In the genomic region with DNA sequence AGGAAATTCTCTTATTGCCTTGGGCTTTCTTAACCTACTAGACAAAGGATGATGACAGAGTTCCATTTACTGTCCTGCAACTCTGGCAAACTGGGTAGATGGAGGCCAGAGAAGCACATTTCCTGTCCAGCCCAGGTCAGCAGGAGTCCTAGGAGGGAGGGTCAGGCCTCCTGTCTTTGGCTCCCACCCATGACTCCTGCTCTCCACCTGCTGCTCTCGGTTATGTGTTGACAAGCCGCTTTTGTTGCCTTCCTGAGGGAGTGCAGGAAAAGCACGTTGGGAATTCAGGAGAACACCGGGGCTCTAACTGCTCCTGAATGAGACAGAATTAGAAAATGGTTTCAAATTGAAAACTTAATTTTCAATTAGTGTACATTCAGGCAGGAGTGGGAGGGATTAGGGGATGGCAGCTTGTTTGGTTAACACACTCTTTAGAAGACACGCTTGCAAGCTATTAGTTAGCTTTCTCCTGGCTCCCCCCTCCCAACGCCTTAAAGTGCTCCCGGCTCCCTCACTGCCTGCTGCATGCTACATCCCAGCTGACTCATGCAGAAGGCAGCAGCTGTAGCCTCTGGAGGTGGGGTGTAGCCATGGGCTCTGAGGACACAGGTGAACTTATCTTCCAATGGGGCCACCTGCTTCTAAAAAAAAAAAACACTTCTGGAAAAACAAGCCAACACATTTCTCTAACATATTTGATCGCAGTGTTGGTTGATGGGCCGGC, we compare ENCODE assay signal across 19 mouse cellular contexts. TPM values are rescaled to one million over a fixed set of nuclear protein-coding genes. Genes with fewer than 3 reads are reported as not detected.
DNase-seq lines count a peak whose midpoint lies in the region; ATAC-seq lines count a peak whose summit lies in the region.
"Had no signal": no experiment of that assay in that cellular context is flagged by ENCODE, and none has a peak within 500 bp of the region (broad histone marks: within the 10 kb centered on the region; RNA-seq: fewer than 3 reads in every experiment).

No protein-coding gene starts in this region.

- no peaks in the 10 kb centered on the region for H3K9me3 ChIP-seq in heart, embryonic 10.5 days
- H3K9me3 ChIP-seq in midbrain, embryonic 12.5 days: no peaks in the 10 kb centered on the region
- no peaks in the 10 kb centered on the region for H3K9me3 ChIP-seq in midbrain, embryonic 14.5 days (ENCODE audit: control insufficient read depth, low read length)
- H3K9me3 ChIP-seq: midbrain, embryonic 13.5 days; neural tube, embryonic 15.5 days had no signal

- intact Hi-C loops in heart, postnatal 10 days (cut with DNase I): no loop called here

- WGBS in heart, embryonic 10.5 days: 58% methylated on average over 9 of the region's 9 CpGs
- WGBS in midbrain, embryonic 12.5 days: 58% methylated on average over 9 of the region's 9 CpGs
- 63% methylated on average over 9 of the region's 9 CpGs for WGBS in midbrain, embryonic 14.5 days

- no peaks in the 10 kb centered on the region for H3K36me3 ChIP-seq in heart, embryonic 10.5 days
- H3K36me3 ChIP-seq in midbrain, embryonic 12.5 days: no peaks in the 10 kb centered on the region
- H3K36me3 ChIP-seq in midbrain, embryonic 14.5 days (ENCODE audit: control insufficient read depth, insufficient read depth, low read length): no peaks in the 10 kb centered on the region
- H3K36me3 ChIP-seq: midbrain, embryonic 13.5 days; neural tube, embryonic 15.5 days had no signal

- ATAC-seq in midbrain, embryonic 12.5 days (ENCODE audit: low FRiP score, low read depth): 0 out of 2 replicates have a peak, but pooled peaks have one; percentile 33
- no peak for ATAC-seq in midbrain, embryonic 14.5 days (ENCODE audit: low FRiP score, low TSS enrichment)
- ATAC-seq: inflammation-experienced regulatory T-cells, adult 6 months; midbrain, embryonic 13.5 days had no signal

- no peak overlapping the region for H3K27ac ChIP-seq in heart, embryonic 10.5 days
- no peak overlapping the region for H3K27ac ChIP-seq in midbrain, embryonic 12.5 days (replicated peaks)
- H3K27ac ChIP-seq in midbrain, embryonic 14.5 days (replicated peaks; ENCODE audit: low read depth, low read length): no peak overlapping the region
- H3K27ac ChIP-seq: midbrain, embryonic 13.5 days; neural tube, embryonic 15.5 days had no signal

- H3K4me3 ChIP-seq in heart, embryonic 10.5 days: no peak overlapping the region
- H3K4me3 ChIP-seq in midbrain, embryonic 12.5 days: no peak overlapping the region
- H3K4me3 ChIP-seq in midbrain, embryonic 14.5 days (replicated peaks; ENCODE audit: low read depth, low read length): no peak overlapping the region
- H3K4me3 ChIP-seq: midbrain, embryonic 13.5 days; myocyte; neural tube, embryonic 15.5 days had no signal

- no peaks in the 10 kb centered on the region for H3K27me3 ChIP-seq in heart, embryonic 10.5 days (ENCODE audit: insufficient read depth, poor library complexity, severe bottlenecking)
- H3K27me3 ChIP-seq in midbrain, embryonic 12.5 days: no peaks in the 10 kb centered on the region
- H3K27me3 ChIP-seq in midbrain, embryonic 14.5 days (ENCODE audit: control insufficient read depth, insufficient read depth, low read length): no peaks in the 10 kb centered on the region
- H3K27me3 ChIP-seq: midbrain, embryonic 13.5 days; neural tube, embryonic 15.5 days had no signal

- no peak overlapping the region for H3K4me2 ChIP-seq in midbrain, embryonic 12.5 days (replicated peaks)
- H3K4me2 ChIP-seq in midbrain, embryonic 14.5 days (ENCODE audit: low read length): no peak overlapping the region
- H3K4me2 ChIP-seq: liver, embryonic 11.5 days; lung, embryonic 14.5 days; midbrain, embryonic 13.5 days; neural tube, embryonic 15.5 days had no signal

- H3K4me1 ChIP-seq in heart, embryonic 10.5 days: peaks cover 3% of the 10 kb centered on the region; the same call in 1 of the 2 replicates
- H3K4me1 ChIP-seq in midbrain, embryonic 12.5 days: no peaks in the 10 kb centered on the region; the same call in 1 of the 2 replicates
- H3K4me1 ChIP-seq in midbrain, embryonic 14.5 days (ENCODE audit: control insufficient read depth, insufficient read depth, low read length): no peaks in the 10 kb centered on the region
- H3K4me1 ChIP-seq: midbrain, embryonic 13.5 days; neural tube, embryonic 15.5 days had no signal

- DNase-seq in heart, embryonic 10.5 days (ENCODE audit: low spot score): peak; percentile 61
- no peak for DNase-seq in heart, postnatal 10 days
- no peak for DNase-seq in midbrain, embryonic 14.5 days
- peak; percentile 87 for DNase-seq in cerebellum, adult 9-10 months
- DNase-seq in layer of hippocampus, postnatal 25 days (ENCODE audit: extremely low spot score in 1 of 2, low spot score in 1 of 2): no peak
- no peak for DNase-seq in frontal cortex, postnatal 25 days (ENCODE audit: low spot score in 2 of 2)
- DNase-seq: heart, postnatal 14 days; kidney, adult 8-10 months; kidney, postnatal 36 days; layer of hippocampus, postnatal 36 days; lung, embryonic 14.5 days; lung, postnatal 4 days; thymus, postnatal 25 days had no signal

- H3K9ac ChIP-seq in midbrain, embryonic 12.5 days (replicated peaks): no peak overlapping the region
- H3K9ac ChIP-seq in midbrain, embryonic 14.5 days (replicated peaks; ENCODE audit: low read length): no peak overlapping the region
- H3K9ac ChIP-seq: lung, embryonic 14.5 days; midbrain, embryonic 13.5 days; neural tube, embryonic 15.5 days had no signal

RNA-seq across cellular contexts. Expression of a gene that starts 40.5 kb away (rescaled TPM):
- 109 and 133 TPM in 2 replicates for polyA plus RNA-seq in heart, embryonic 10.5 days (2016; fragmentation: Nextera tagmentation; extraction: Ambion mirVana)
- 10 to 100 TPM; 50.5 to 51.9 TPM for total RNA-seq in heart, postnatal 10 days (2021)
- 188 and 201 TPM in 2 replicates for polyA plus RNA-seq in midbrain, embryonic 12.5 days (2016; fragmentation: Nextera tagmentation; extraction: Ambion mirVana)
- 92.6 and 145 TPM in 2 replicates for polyA plus RNA-seq in midbrain, embryonic 14.5 days (2014; fragmentation: Nextera tagmentation; extraction: Ambion mirVana)
- 10 to 100 TPM; 58.6 to 64.6 TPM for total RNA-seq in layer of hippocampus, postnatal 25 days (2021)

Comparison
In these comparisons a context has a peak if more than half of its experiments do, and no peak if none do; other contexts are left out.
1. DNase-seq: peak in heart, embryonic 10.5 days (single experiment) and cerebellum, adult 9-10 months (single experiment); none in heart, postnatal 10 days (0 of 2), midbrain, embryonic 14.5 days (single experiment), layer of hippocampus, postnatal 25 days (0 of 2) and frontal cortex, postnatal 25 days (0 of 2).